Mouse (Mus musculus): ENCODE data around the gene Pafah1b2.

Pafah1b2 gene

GRCm38 (mm10) chr9:45941329-45941888 lies 71.1 kb downstream of the Pafah1b2 start:
- 72% methylated on average over 18 of the region's 18 CpGs for WGBS

- 95% methylated on average over 6 of the region's 6 CpGs for WGBS
Observed at GRCm38 (mm10) chr9:45939794-45940193, 72.7 kb downstream of the Pafah1b2 start.

- 77% methylated on average over 15 of the region's 15 CpGs for WGBS
Observed at GRCm38 (mm10) chr9:45938952-45939637, 73.4 kb downstream of the Pafah1b2 start.

- 76% methylated on average over 8 of the region's 8 CpGs for WGBS
Observed at GRCm38 (mm10) chr9:45938088-45938487, 74.4 kb downstream of the Pafah1b2 start.

- WGBS = 8% methylated on average over 3 of the region's 3 CpGs
Observed at GRCm38 (mm10) chr9:45936883-45937282, 75.6 kb downstream of the Pafah1b2 start.

GRCm38 (mm10) chr9:45935628-45936210 lies 76.8 kb downstream of the Pafah1b2 start, which contains the start of gene Tagln:
Tagln (minus strand) TSS chr9:45936058.
- 20% methylated on average over 21 of the region's 21 CpGs for WGBS

GRCm38 (mm10) chr9:45932571-45933415 lies 79.7 kb downstream of the Pafah1b2 start:
- 60% methylated on average over 11 of the region's 11 CpGs for WGBS

- WGBS = 50% methylated on average over 1 of the region's 1 CpGs
Observed at GRCm38 (mm10) chr9:45931958-45932357, 80.5 kb downstream of the Pafah1b2 start.

GRCm38 (mm10) chr9:45929285-45929684 lies 83.2 kb downstream of the Pafah1b2 start:
- WGBS = 75% methylated on average over 5 of the region's 5 CpGs

- 45% methylated on average over 1 of the region's 1 CpGs for WGBS
Observed at GRCm38 (mm10) chr9:45919895-45920294, 92.6 kb downstream of the Pafah1b2 start.

GRCm38 (mm10) chr9:45917041-45917934 lies 95.2 kb downstream of the Pafah1b2 start:
- 36% methylated on average over 5 of the region's 5 CpGs for WGBS

- 54% methylated on average over 2 of the region's 2 CpGs for WGBS
Observed at GRCm38 (mm10) chr9:45915659-45916058, 96.8 kb downstream of the Pafah1b2 start.

All from cerebral cortex, adult 2 months (tissue).